Mouse (Mus musculus): ENCODE measurements at regions not wholly inside any gene's neighbourhood (a gene's known extent, or its start where the extent isn't known, plus 50 kb on each side); places are given as distances from the start of the nearest gene placed in this dataset.
"Not testable (repeated sequence)": the region's sequence is repeated elsewhere in the genome, so short reads cannot be mapped to it uniquely, and the experiment has no call there.

DNA sequence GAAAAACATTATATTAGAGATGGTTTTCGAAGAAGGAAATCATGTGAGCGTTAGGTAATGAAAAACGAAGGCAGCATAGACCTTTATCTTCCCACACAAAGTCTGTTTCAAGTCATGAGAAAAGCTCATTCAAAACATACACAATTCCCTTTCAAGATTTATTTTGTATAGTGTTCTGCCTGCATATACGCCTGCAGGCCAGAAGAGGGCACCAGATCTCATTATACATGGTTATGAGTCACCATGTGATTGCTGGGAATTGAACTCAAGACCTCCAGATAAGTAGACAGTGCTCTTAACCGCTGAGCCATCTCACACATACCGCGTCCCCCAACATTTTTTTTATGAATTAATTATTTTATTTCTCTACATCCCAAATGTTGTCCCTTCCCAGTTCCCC lies 578.3 kb upstream of the Ccdc54 start:
- DNase-seq = no peak

DNA sequence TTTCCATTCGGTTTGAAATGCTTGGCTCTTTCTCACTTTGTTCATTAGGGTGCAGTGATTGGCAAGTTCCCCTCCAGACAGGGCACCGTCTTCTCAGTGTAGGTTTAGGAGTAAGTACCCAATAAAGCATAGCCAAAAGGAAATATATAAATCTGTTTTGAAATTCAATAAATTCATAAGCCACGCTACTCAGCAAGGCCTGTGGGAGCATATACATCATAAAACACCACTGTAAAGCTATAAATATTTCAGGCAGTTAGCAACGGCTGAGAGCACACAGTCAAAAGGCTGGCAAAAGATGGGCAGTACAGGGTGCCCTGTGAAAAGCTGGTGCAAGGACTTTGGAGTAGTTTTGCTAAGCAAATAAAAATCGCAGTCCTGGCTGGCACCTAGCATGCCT lies 569.8 kb upstream of the Ccdc54 start:
- DNase-seq = no peak

DNA sequence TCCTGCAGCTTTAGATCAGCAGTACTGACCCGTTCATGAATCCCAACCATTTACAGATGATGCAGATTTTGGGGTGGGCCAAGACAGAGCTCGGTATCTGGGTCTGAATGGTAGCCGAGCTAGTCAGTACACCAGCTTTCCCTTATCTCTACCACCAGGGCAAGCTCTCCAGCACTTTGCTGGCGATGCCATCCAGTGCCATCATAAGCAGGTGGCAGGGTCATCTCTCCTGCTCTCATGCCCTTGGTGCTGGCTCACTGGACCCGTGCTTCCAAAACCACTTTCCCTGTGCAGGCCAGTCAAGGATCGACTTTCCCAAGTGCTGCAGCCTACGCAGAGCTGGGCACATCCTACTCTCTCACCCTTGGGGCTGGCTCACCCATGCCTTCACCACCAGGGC lies 547.6 kb upstream of the Ccdc54 start:
- no peak for DNase-seq

DNA sequence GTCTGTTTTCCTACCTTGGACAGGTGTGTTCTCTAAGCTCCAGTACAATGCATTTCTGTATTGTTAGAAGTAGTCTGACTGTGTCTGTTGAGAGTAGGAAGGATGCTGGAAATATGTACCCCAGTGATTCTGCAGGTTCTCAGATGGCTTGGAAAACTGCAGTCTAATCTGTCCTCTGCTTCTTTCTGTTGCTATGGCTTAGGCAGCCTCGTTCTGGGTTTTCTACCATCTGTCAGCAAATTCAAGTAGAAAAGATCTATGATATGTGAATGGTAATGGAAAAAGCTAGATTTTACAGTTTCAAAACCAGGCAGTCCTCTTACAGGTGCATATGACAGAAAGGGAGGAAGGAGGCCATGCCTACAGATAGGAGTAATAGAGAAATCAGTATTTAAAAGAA lies 528.9 kb upstream of the Ccdc54 start:
- no peak for DNase-seq

DNA sequence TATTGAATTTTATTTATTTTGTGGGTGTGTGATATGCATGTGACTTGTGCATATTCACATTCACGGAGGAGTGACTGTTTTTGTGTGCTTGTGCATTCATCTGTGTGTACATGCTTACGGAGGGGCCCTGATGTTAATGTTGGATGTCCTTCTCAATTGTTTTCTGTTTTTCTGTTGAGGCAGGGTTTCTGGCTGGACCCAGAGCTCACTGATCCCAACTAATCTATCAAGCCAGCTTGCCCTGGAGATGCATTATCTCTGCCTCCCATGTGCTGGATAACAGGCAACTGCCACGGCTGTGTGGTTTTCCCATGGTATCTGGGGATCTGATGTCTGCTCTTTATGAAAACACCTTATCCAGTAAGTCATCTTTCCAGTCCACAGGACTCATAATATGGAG lies 527.4 kb upstream of the Ccdc54 start:
- no peak for DNase-seq

DNA sequence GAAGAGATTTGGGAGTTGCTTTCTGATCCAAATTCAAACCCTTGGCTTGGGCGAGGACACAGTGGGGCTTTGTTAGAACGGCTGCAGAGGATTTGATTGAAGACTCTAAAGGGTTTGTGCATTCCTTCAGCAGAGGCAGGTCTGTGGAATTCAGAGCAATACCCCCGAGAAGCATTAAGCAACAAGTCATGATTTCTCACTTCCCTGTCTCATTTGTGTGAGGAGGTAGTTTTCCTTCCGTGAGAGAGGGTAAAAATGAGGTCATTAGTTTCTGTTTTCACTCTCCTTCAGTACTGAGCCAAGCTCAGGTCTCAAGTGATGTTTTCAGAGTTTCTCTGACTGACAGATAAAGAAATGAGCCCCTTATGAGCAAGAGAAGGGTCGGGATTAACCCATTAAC lies 526.9 kb upstream of the Ccdc54 start:
- DNase-seq = no peak

DNA sequence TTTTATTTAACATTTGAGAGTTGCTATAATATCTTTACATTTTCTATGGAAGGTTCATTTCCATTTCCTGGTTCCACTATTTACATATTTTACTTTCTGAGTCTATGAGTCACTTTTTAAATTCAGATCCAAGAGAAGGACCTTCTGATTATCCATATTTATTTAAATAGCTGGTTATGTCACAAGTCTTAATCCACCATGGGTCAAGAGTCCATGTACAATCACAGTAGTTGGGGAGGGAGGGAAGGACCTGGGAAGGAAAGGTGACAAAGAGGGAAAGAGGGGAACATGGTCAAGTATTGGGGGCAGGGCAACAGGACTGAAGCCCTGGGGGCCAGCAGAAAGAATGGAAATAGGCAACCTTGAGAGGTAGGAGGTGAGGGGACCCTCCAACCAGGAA lies 518.9 kb upstream of the Ccdc54 start:
- no peak for DNase-seq

DNA sequence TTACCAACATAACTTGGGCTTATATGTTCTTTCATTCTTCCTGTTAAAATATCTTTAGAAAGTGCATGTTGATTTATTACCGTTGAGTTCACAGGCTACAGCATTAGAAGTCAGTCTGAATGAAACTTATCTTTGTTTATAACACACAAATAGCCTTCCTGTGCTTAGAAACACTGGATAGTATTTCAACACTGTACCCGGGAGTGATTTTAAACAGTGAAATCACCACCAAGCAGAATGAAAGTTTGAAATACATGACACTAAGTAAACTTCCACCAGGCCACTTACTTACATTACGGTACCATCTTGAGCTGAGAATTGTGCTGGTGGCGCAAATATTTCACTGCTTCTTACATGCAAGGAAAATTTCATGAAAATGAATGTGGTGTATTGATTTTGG lies 516.5 kb upstream of the Ccdc54 start:
- DNase-seq = no peak

DNA sequence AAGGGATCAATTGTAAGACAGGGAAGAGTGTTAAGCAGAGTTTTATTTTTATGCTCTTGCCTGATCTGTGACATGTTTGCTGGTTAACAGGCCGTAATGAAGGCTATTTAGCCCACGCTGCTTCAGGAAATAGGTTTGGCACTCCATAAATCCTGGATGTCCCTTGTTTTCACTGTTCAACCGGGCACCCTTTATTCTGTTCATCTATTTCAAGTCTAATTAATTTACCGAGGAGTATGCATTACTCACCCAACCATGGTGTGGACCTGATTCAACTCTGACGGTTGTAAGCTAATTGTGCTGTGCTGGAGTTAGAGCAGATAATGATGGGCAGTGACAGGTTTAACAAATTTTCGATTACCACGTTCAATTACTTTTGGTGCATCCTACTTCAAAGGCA lies 495.6 kb upstream of the Ccdc54 start:
- no peak for DNase-seq

DNA sequence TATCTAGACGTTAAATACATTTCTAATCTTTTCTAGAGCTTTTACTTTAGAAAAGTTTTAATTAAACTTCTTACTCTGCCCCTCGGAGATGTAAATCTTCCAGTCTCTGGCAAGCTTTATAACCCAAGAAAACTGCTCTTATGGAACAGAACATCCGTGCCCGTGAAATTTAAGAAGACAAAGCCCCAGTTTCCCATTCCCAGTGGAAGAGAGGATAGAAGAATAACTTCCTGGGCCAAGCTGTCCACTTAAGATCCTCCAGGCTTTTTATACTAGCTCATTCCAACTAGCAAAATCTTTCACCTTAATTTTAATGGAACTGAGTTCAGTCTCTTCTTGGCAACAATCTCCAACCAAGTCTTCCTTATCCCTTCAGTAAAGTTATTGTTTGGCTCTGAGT lies 489.2 kb upstream of the Ccdc54 start:
- no peak for DNase-seq

DNA sequence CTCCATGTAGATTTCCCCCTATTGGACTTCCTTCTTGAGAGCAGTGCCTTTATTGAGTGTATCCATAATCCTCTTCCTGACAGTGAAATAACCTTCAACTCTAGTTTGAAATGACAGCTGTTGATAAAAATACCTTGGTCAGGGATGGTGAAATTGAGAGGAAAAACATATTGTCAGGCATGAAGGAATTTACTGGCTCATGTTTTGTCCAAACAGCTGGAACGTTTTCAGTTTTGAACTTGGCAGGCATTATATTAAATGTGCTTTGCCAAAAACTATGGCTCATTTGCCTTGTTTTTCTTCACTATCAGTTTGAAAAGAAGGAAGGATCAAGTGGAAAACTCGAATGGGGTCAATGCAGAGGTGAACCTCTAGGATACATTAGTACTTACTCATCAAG lies 457.7 kb upstream of the Ccdc54 start:
- DNase-seq = peak in 1 of 2 experiments; percentile 2

DNA sequence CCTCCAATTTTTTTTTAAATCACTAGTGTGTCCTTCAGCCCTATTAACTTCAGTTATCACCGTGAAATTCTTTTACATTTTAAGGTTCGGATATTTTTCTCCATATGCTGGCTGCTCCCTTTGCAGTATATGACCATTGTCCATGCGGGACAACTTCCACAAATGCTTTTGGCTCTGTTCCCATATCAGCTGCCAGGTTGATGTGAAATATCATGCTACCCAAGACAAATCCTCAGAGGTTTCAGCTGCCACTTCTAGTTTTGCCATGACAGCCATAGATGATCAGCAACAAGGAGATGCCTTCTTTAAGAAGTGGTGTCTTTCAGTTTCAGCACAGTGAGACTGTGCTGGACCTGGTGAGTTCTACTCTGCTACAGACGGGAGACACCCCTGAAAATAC lies 457.2 kb upstream of the Ccdc54 start:
- no peak for DNase-seq

DNA sequence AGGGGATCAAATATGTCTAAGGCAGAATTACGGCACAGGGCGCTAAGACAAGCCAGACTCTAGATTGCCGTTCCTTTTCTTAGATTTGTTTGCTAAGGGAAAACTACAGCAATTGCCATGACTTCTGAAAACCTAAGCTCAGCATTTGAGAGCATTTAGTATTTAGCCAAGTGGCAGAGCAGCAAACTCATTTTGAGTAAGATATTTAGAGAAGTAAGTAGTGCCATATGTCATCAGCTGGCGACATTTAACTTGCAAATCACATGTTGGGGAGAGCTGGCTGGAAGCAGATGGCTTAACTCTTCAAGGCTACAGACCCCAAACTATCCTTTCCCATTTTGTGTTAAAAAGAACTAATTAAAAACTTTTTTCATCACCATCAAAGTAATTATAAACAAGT lies 450.4 kb upstream of the Ccdc54 start:
- DNase-seq = no peak

DNA sequence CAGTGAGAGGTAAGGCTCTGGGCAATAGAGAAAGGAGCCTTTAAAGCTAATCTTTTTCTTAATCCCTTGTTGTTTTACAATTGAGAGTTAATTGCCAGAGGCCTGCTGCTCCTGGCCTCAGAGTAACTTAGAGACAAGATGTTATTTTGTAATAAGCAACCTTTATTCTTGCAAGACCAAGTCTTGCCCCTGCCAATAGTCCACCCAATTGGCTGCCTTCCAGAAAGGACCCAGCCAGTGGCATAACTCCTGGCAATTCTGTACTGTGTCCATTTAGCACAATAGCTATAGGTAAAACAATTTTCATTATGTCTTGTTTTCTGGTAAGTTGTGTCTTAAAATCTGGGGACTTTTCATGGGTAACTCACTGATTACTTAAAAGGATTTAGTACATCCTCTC lies 411.9 kb upstream of the Ccdc54 start:
- peak in 1 of 2 experiments; percentile 2 for DNase-seq

DNA sequence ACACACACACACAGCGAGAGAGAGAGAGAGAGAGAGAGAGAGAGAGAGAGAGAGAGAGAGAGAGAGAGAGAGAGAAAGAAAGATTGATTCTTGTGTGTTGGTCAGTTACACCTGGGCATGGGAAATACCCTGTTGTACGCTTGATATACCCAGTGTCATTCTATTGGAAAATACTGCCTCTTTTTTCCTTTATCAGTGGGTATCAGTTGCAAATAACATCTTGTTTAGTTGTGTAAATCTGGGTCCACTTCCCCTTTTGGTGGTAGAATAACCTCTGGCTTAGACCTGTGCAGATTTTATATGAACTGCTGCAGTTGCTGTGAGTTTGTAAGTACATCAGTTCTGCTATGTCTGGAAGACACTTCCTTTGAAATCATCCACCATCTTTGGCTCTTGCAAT lies 373.4 kb upstream of the Ccdc54 start:
- DNase-seq = no peak

DNA sequence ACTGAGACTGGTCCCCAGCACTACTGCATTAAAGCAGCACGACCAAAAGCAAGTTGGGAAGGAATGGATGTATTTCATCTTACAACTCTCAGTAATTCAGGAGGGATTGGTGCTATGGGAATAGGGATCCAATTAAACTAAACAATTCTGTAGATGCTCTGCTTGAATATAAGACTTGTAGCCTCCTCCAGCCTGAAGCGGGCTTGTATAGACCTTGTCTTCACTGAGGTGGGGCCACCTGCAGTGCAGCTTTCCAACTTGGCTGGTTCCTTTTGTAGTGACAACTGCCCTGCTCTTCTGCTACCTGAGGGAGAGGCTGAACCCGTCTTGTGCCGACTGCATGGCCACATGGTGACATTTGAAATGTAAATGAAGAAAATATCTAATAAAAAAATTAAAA lies 353.1 kb upstream of the Ccdc54 start:
- no peak for DNase-seq

DNA sequence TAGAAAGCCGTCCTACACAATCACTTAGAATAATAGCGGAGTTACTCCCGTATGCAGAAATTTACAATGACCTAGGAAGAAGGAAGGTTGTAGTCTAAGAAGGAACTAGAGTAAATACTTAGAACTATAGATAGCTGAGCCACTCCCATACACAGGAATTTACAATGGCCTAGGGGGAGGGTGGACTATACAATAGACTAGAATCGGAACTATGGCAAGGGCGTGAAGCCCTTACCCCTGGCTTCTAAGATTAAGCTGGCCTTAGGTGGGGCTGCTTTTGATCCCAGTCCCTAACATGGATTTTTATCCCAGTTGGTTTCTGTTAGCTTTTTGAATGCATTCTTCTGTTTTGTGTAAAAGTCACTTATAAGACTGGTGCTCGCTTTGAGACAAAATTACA lies 352.6 kb upstream of the Ccdc54 start:
- DNase-seq = not testable (repeated sequence)

DNA sequence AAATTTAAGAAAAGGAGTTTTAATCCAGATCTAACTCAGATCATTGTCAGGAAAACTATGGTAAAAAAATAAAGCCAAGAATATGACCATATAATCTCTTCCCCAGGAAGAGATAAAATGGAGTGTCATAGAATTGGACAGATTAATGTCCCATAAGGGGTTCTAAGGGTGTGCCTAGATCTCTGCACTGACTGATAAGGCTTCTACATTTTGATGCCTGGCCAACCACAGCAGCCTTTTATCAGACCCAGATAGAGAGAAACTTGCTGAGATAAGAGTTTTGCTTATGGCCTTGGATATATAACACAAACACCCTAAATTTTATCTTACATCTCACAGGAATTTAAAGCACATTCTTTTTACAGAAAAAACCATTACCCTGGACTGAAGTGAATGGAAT lies 351.3 kb upstream of the Ccdc54 start:
- no peak for DNase-seq

DNA sequence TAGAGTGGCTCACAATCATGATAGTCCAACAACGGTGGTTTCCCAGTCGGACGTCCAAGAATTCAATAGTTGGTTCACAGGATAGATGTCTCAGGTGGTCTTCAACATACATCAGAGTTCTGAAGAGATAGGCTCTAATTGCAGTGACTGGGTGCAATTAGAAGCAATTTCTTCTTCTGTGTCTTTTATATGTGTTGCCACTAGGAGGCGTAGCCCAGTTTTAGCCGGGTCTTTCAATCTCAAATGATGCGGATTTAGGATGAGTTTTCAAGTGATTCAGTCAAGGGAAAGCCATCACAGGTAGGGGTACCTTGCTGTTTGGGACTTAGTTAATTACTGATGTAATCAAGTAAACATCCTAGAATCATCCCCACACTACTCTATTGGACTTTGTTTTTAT lies 348.4 kb upstream of the Ccdc54 start:
- DNase-seq = no peak

DNA sequence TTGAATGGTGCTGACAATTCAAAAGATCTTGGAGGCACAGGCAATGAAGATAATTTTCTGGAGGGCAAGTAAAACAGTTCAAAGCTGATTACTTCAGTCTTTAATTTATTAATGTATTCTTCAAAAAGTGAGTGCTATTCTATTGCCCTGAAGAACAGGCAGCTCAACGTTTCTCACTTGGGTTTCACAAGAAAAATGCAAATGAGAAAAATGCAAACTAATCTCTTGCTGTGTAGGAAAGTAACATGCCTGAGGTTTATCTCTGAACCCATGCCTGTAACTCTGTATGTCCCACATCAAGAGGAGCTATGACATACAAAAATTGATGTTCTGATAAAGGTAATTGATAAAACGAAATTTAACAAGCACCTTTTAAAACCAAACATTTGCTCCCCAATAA lies 316.8 kb upstream of the Ccdc54 start:
- no peak for DNase-seq

DNA sequence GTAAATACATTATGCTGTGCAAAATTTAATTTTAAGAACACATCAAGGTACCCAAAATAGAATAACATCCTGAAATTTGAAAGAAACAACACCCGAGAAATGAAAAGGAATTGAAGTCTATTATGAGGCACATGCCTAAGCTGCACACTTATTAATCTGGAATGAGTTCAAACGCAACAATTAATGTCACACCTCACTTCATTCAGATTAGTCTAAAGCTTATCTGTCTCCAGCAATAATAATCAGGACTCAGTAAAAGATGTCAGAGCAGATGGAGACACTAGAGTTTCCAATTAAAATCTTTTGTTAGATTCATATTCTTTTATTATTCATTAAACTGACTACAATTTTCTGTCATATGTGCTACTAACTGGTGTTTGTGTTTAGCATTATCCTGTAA lies 308.2 kb upstream of the Ccdc54 start:
- no peak for DNase-seq

DNA sequence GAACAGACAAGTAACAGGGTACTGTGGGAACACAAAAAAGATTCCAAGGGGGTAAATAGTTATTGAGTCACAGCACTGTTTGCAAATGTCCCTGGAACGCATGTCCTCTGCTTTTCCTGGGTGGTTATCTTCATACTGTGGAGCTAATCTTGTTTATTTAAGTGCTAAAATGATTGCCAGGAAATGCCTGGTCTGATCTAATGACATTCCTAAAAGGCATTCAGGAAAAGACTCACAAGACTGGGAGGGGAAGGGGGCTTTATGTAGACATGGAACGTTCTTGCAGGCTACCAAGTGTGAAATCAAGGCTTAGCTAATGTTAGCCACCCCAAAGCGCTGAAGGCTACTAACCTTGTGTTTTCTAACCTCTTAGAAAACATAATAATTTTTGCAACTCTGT lies 287.0 kb upstream of the Ccdc54 start:
- no peak for DNase-seq

DNA sequence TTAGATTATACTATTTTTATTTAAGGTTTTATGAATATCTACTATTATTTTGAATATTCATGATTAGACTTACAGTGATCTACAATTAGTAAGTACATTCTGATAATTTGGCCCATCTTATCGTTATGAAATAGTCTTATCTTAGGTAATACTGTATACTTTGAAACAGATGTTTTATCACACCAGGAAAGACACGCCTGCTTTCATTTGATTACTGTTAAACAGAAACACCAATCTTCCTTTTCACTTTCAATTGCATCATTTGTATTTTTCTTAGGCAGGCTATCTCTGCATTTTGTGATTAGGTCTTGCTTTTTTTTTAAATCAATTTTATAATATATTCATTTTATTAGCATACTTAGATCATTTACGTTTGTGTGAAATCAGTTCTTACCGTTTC lies 280.4 kb upstream of the Ccdc54 start:
- no peak for DNase-seq

DNA sequence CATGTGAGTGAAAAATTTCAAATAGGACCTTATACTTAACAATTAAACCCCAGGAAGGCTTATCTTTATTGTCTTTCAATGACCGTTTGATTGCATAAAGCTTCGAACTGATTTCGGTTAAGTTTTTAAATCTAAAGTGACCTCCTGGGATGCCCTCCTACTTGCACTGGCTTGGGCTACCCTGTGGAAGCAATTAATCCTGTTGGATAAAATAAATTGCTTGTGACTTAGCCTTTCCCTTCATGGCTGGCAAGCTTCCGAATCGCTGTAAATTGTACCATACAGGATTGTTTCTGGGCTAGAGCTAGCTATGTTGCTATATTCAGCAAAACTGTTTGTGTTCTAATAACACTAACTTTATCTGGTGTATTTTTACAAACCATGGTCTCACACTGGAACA lies 272.6 kb upstream of the Ccdc54 start:
- DNase-seq = peak; percentile 31 to 47

DNA sequence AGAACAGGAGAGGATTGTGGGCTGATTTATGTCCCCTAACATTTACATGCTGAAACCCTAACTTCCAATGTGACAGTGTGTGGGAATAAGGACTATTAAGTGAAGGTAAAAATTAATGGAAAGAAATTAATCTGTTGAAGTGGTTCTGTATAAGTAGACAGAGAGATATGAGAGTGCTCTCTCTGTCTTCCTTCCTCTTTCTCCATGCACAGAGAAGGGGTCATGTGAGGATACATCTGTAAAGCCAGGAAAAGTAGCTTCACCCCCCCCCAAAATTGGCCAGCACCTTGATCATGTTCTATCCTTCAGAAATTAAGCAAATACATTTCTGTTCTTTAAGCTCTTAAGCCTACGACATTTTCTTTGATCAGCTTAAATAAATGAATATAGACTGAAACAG lies 268.6 kb upstream of the Ccdc54 start:
- DNase-seq = no peak

DNA sequence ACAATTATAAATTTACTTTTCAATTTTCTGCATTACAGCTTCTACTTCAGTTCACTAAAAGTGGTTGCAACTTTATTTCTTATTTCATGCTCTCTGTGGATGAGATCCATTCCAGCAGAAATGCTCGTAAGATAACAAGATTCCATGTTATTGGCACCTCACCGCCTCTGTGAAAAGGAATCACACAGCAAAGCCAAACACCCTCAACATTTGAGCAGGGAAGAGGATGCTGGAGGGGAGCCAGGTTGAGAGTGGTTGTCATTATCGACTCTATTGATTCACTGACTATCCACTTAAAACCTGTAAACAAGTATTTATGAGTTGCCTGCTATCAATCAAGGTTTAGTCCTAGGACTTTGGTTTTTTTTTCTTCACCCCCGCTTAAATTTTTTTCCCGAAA lies 261.1 kb upstream of the Ccdc54 start:
- no peak for DNase-seq
